Mouse (Mus musculus) brain, embryonic 14.5 days (tissue): ENCODE data around the gene Csgalnact2. TPM values are rescaled to one million over a fixed set of nuclear protein-coding genes. Genes with fewer than 3 reads are reported as not detected.

ENCODE experiments used
- DNase-seq: peaks from one replicate; pipeline ENCODE4 v3.0.0-alpha.2; 2011; ENCODE audit warnings: low read depth
- CTCF ChIP-seq: fragments of 200-500 bp; IDR thresholded peaks from 2 replicates; pipeline ENCODE4 v1.5.1; 2012; ENCODE audit warnings: inconsistent platforms, mild to moderate bottlenecking, moderate library complexity, borderline replicate concordance; ENCODE audit not compliant: insufficient read depth, insufficient read length; ENCODE audit errors: extremely low read depth
- POLR2A ChIP-seq: fragments of 200-500 bp; IDR thresholded peaks from 2 replicates; pipeline ENCODE4 v1.6.1; 2012; ENCODE audit warnings: mild to moderate bottlenecking, inconsistent platforms, borderline replicate concordance; ENCODE audit not compliant: poor library complexity, insufficient read depth, insufficient read length, severe bottlenecking; ENCODE audit errors: extremely low read depth
- polyA plus RNA-seq: library from polyadenylated mRNA; depleted of rRNA; stranded (reverse); fragments of >200 nt; gene quantifications from 2 replicates; pipeline ENCODE4 v1.2.3, GENCODE M21; 2012

Gene Csgalnact2
- polyA plus RNA-seq, 1 experiment: 6.7 TPM

GRCm38 (mm10) chr6:118168106-118168505 is 29.2 kb upstream of the Csgalnact2 start:
- no peak for TF ChIP-seq POLR2A
- TF ChIP-seq CTCF: no peak
- no peak for DNase-seq

- no peak for DNase-seq
- TF ChIP-seq CTCF: no peak
- TF ChIP-seq POLR2A: no peak
Observed at GRCm38 (mm10) chr6:118167013-118167412, 28.1 kb upstream of the Csgalnact2 start.

DNA sequence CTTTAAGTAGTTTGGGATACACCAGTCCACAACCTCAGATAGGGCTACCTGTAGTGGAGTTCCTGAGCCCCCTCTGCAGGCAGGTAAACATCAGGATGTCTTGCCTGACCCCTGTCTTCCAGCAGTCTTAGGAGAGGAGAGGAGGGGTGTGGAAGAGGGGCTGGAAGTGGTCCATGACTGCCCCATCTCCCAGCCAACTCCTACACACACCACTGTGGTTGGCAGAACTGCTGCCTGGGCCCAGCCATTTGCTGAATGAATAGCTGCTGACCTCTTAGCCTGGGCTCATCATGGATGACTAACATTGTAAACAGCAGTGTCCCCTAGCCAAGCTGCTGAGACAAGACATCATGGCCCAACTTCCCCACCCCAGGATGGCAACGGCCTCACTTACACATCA is 26.6 kb upstream of the Csgalnact2 start:
- no peak for TF ChIP-seq CTCF
- no peak for TF ChIP-seq POLR2A
- DNase-seq: no peak

- DNase-seq: no peak
Observed at GRCm38 (mm10) chr6:118164691-118165090, 25.8 kb upstream of the Csgalnact2 start.

GRCm38 (mm10) chr6:118163086-118163485 is 24.1 kb upstream of the Csgalnact2 start:
- no peak for TF ChIP-seq CTCF
- DNase-seq: no peak

More at GRCm38 (mm10) chr6:118164691-118165090, 25.8 kb upstream of the Csgalnact2 start:
- TF ChIP-seq POLR2A (no peak), CTCF (no peak)

- DNase-seq: no peak
- TF ChIP-seq CTCF (no peak), POLR2A (no peak)
Observed at GRCm38 (mm10) chr6:118162457-118163082, 23.6 kb upstream of the Csgalnact2 start.

GRCm38 (mm10) chr6:118153091-118153490 is 14.2 kb upstream of the Csgalnact2 start:
- no peak for DNase-seq
- TF ChIP-seq CTCF (no peak), POLR2A (no peak)

DNA sequence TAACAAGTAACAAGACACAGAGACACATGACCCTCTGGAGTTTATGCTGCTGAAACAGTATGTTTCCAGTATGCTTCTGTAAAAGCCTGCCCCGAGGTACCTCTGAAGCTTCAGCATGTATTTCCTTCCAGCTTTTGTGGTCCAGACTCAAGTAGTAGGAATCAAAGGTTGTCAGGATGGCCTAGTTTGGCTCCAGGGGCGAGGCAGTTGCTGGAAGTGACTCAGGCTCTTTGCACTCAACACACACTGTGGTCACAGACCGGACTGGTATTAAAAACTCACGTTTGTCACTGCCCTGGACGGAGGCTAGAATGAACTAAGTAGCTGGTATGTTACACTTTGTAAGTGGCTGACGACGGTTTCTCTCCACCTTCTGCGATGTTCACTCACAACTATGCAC is 12.0 kb upstream of the Csgalnact2 start:
- no peak for DNase-seq
- TF ChIP-seq POLR2A: no peak
- TF ChIP-seq CTCF: no peak

DNA sequence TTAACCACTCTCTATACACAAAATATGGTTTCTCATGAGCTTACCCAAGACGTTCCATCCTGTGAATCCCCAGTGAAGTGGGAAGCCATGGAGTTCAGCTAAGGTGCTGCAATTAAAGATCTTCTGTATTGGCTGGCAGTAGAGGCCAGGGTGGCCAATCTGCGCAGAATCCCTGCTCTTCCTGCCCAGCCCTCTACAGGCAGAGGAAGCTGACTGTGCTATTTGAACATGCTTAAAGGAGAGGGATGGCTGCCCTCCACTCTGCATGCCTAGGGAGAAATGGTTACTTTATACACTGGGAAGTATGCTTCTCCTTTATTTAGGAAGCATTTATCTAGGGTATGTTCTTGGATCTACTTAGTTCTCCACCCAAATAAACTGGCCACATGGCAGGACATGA is 11.6 kb upstream of the Csgalnact2 start:
- TF ChIP-seq CTCF (no peak), POLR2A (no peak)
- DNase-seq: no peak

DNA sequence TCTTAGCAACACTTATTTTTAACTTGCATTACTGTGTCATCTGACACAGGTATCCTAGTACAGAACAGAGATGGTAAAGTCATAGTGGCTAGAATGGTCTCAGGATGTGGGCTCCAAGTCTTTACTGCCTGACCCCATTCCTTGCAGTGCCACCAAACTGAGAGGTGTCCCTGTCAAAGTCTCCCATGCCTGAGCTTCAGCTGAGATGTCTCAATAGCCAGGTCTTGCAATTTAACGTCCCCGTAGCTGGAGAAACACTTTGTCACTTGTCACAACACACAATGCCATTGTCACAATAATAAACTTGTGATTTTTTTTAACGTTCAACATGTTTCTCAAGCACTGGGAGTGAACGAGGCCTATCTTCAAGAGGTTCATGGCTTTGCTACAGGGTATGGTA is 11.2 kb upstream of the Csgalnact2 start:
- no peak for TF ChIP-seq CTCF
- DNase-seq: no peak

- TF ChIP-seq POLR2A (no peak), CTCF (no peak)
Observed at GRCm38 (mm10) chr6:118140961-118141360, 2.0 kb upstream of the Csgalnact2 start.

DNA sequence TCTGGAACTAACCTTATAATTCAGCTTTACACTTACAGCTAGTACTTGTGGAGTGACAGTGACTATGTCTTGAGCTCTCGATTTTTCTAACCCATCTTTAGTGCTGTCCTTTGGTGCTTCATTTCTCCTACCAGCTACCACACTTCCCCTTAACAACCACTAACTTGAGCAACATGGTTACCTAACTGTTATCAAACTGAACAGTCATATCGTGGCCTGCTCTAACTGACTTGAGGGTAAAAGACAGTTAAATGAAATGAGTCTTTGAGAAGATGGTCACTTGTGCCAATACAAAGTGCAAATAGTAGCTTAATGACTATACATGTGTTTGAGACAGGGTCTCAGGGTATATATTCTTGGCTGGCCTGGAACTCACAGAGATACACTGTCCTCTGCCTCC is 1.8 kb downstream of the Csgalnact2 start:
- TF ChIP-seq CTCF (no peak), POLR2A (no peak)
- DNase-seq: no peak

More at GRCm38 (mm10) chr6:118140961-118141360, 2.0 kb upstream of the Csgalnact2 start:
- no peak for DNase-seq

DNA sequence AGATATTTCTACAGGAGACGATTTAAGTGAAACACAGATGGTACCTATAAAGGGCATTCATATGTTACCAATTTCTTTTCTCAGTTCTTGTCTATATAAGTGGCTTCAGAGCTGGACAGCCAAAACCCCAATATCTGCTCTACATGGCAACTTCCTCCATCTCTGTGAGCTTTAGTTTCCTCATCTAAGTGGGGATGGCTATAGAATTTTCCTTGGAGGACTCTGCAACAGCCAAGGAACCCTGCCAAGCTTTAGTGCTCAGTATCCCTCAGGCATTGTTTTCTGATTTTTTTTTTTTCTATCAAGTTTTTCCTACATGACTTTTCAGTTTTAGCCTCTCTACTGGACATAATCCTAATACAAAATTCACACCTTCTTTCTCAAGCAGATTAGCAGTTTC is 4.5 kb downstream of the Csgalnact2 start:
- no peak for TF ChIP-seq CTCF
- no peak for TF ChIP-seq POLR2A
- DNase-seq: no peak

- TF ChIP-seq POLR2A (no peak), CTCF (no peak)
- no peak for DNase-seq
Observed at GRCm38 (mm10) chr6:118130022-118130421, 8.9 kb downstream of the Csgalnact2 start.

GRCm38 (mm10) chr6:118127827-118128487 is 11.0 kb downstream of the Csgalnact2 start:
- no peak for DNase-seq
- TF ChIP-seq POLR2A: no peak

DNA sequence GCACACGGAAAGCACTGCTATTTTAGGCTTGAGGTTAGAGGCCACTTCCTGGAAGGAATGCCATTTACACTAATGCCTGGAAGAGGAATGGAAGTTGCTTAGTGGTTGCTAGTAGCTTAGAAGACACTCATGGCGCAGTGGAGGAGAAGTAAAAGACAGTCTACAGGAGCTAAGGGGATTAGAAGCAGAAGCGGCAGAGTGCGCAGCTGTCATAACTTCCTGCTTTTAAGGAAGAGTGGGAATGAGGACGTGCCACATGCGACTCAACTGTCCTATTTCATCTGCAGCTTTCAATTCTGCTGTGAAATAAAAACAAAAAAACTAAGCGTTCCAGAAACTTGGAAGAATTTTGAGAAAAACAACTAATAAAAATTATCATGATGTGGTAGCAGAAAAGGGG is 11.7 kb downstream of the Csgalnact2 start:
- TF ChIP-seq CTCF (no peak), POLR2A (no peak)
- no peak for DNase-seq
